Mouse (Mus musculus) hindbrain, embryonic 11.5 days (tissue): Measurements from ENCODE around the gene Aak1. TPM values are rescaled to one million over a fixed set of nuclear protein-coding genes. Genes with fewer than 3 reads are reported as not detected.

ENCODE experiments used
- ATAC-seq: fragments of 200-750 bp; cut with Nextera tagmentation; 2 replicates; pipeline ENCODE4 v1.8.0; 2017; ENCODE audit warnings: mild to moderate bottlenecking, moderate TSS enrichment, moderate library complexity; ENCODE audit not compliant: low FRiP score
- DNase-seq: peaks from one replicate; pipeline ENCODE4 v3.0.0-alpha.2; 2015; ENCODE audit warnings: low spot score
- H3K27ac ChIP-seq: fragments of 300-500 bp; sonication (generic); 2 replicates; pipeline ENCODE4 v1.5.1; 2014; ENCODE audit warnings: mild to moderate bottlenecking, low read depth, low read length
- H3K27me3 ChIP-seq: fragments of 300-500 bp; sonication (generic); 2 replicates; pipeline ENCODE4 v1.6.1; 2014; ENCODE audit warnings: mild to moderate bottlenecking, low read length, moderate library complexity, mixed read lengths; ENCODE audit not compliant: control insufficient read depth, insufficient read depth
- H3K36me3 ChIP-seq: fragments of 300-500 bp; sonication (generic); 2 replicates; pipeline ENCODE4 v1.6.1; 2014; ENCODE audit warnings: mild to moderate bottlenecking, low read length, moderate library complexity, mixed read lengths; ENCODE audit not compliant: control insufficient read depth, insufficient read depth
- H3K4me1 ChIP-seq: fragments of 300-500 bp; sonication (generic); replicated peaks from 2 replicates; pipeline ENCODE4 v1.6.1; 2014; ENCODE audit warnings: low read length, mixed read lengths; ENCODE audit not compliant: control insufficient read depth, insufficient read depth
- H3K4me2 ChIP-seq: fragments of 300-500 bp; sonication (generic); replicated peaks from 2 replicates; pipeline ENCODE4 v1.6.1; 2014; ENCODE audit warnings: mild to moderate bottlenecking, low read depth, low read length
- H3K4me3 ChIP-seq: fragments of 300-500 bp; sonication (generic); 2 replicates; pipeline ENCODE4 v1.5.1; 2014; ENCODE audit warnings: low read depth, low read length
- H3K9ac ChIP-seq: fragments of 300-500 bp; sonication (generic); 2 replicates; pipeline ENCODE4 v1.6.1; 2014; ENCODE audit warnings: low read depth, low read length
- H3K9me3 ChIP-seq: fragments of 300-500 bp; sonication (generic); 2 replicates; pipeline ENCODE4 v1.6.1; 2016; ENCODE audit warnings: low read length; ENCODE audit not compliant: control insufficient read depth
- WGBS: fragments of 180-500 bp; shearing (Covaris S2); extraction: QIAGEN DNeasy Blood & Tissue Kit; methylation state at CpG from one replicate; pipeline ENCODE4 v1.1.7; 2014; 5-methylcytosine and 5-hydroxymethylcytosine counted together
- polyA plus RNA-seq: library from polyadenylated mRNA; unstranded; fragments of >200 nt; fragmentation: Nextera tagmentation; extraction: Ambion mirVana; gene quantifications from 2 replicates; pipeline ENCODE4 v1.2.1, GENCODE M21; 2014

Gene Aak1
- polyA plus RNA-seq, 1 experiment from 2014 or later = 33.0 TPM

GRCm38 (mm10) chr6:86996629-86997307, 147.5 kb downstream of the Aak1 start:
- 85% methylated on average over 5 of the region's 5 CpGs for WGBS

GRCm38 (mm10) chr6:86997360-86997759, 148.0 kb downstream of the Aak1 start:
- Histone ChIP-seq H3K4me1 (no peaks in the 10 kb centered on the region), H3K4me3 (no peak overlapping the region), H3K36me3 (no peaks in the 10 kb centered on the region), H3K27me3 (no peaks in the 10 kb centered on the region), H3K9me3 (no peaks in the 10 kb centered on the region), H3K4me2 (no peak overlapping the region), H3K27ac (no peak overlapping the region), H3K9ac (no peak overlapping the region)
- ATAC-seq = no peak
- WGBS = 91% methylated on average over 6 of the region's 6 CpGs
- no peak for DNase-seq

More at GRCm38 (mm10) chr6:86996629-86997307, 147.5 kb downstream of the Aak1 start:
- H3K27ac ChIP-seq = no peak overlapping the region
- no peak overlapping the region for H3K9ac ChIP-seq
- ATAC-seq (no peak), DNase-seq (no peak)
- H3K4me2 ChIP-seq = no peak overlapping the region
- H3K36me3 ChIP-seq = no peaks in the 10 kb centered on the region
- H3K9me3 ChIP-seq = no peaks in the 10 kb centered on the region
- no peaks in the 10 kb centered on the region for H3K27me3 ChIP-seq
- no peaks in the 10 kb centered on the region for H3K4me1 ChIP-seq
- H3K4me3 ChIP-seq = no peak overlapping the region

GRCm38 (mm10) chr6:87001995-87002394, 152.7 kb downstream of the Aak1 start:
- Histone ChIP-seq H3K9me3 (no peaks in the 10 kb centered on the region), H3K4me2 (no peak overlapping the region), H3K9ac (no peak overlapping the region), H3K4me3 (no peak overlapping the region), H3K4me1 (no peaks in the 10 kb centered on the region), H3K27me3 (no peaks in the 10 kb centered on the region), H3K36me3 (no peaks in the 10 kb centered on the region), H3K27ac (no peak overlapping the region)
- 93% methylated on average over 6 of the region's 6 CpGs for WGBS
- ATAC-seq = no peak
- DNase-seq = no peak

- Histone ChIP-seq H3K4me2 (no peak overlapping the region), H3K27ac (no peak overlapping the region), H3K9ac (no peak overlapping the region), H3K36me3 (no peaks in the 10 kb centered on the region), H3K27me3 (no peaks in the 10 kb centered on the region), H3K9me3 (no peaks in the 10 kb centered on the region), H3K4me3 (no peak overlapping the region), H3K4me1 (no peaks in the 10 kb centered on the region)
- ATAC-seq (no peak), DNase-seq (peak; percentile 89)
- WGBS = 51% methylated on average over 8 of the region's 8 CpGs
These were observed 153.3 kb downstream of the Aak1 start for GRCm38 (mm10) chr6:87002521-87003055.

- Histone ChIP-seq H3K4me3 (no peak overlapping the region), H3K4me1 (no peaks in the 10 kb centered on the region), H3K27ac (no peak overlapping the region), H3K36me3 (no peaks in the 10 kb centered on the region), H3K27me3 (no peaks in the 10 kb centered on the region), H3K9me3 (no peaks in the 10 kb centered on the region), H3K9ac (no peak overlapping the region), H3K4me2 (no peak overlapping the region)
- no peak for DNase-seq
- 79% methylated on average over 2 of the region's 2 CpGs for WGBS
- no peak for ATAC-seq
These were observed 154.8 kb downstream of the Aak1 start for GRCm38 (mm10) chr6:87004099-87004498.

GRCm38 (mm10) chr6:87005577-87005976, 156.3 kb downstream of the Aak1 start:
- H3K9me3 ChIP-seq = no peaks in the 10 kb centered on the region
- H3K4me2 ChIP-seq = no peak overlapping the region
- no peak overlapping the region for H3K27ac ChIP-seq
- H3K4me1 ChIP-seq = no peaks in the 10 kb centered on the region
- no peaks in the 10 kb centered on the region for H3K36me3 ChIP-seq
- no peak overlapping the region for H3K9ac ChIP-seq
- ATAC-seq (no peak), DNase-seq (no peak)
- H3K27me3 ChIP-seq = no peaks in the 10 kb centered on the region
- H3K4me3 ChIP-seq = no peak overlapping the region

- H3K27me3 ChIP-seq = no peaks in the 10 kb centered on the region
- peak within 1 kb of the TSS; percentile 85 for H3K9ac ChIP-seq
- no peaks in the 10 kb centered on the region for H3K9me3 ChIP-seq
- peak within 1 kb of the TSS; percentile 59 for H3K4me3 ChIP-seq
- 82% methylated on average over 6 of the region's 6 CpGs for WGBS
- ATAC-seq (no peak), DNase-seq (no peak)
- H3K4me2 ChIP-seq = peak within 1 kb of the TSS; percentile 52
- 0 out of 2 replicates have a peak within 1 kb of the TSS, but pooled peaks have one; percentile 17 for H3K27ac ChIP-seq
- H3K36me3 ChIP-seq = no peaks in the 10 kb centered on the region
- H3K4me1 ChIP-seq = no peaks in the 10 kb centered on the region
These were observed 159.6 kb downstream of the Aak1 start, which contains the start of gene Nfu1 for GRCm38 (mm10) chr6:87008887-87009286. Nfu1 (plus strand) TSS chr6:87009236.

GRCm38 (mm10) chr6:87009692-87010328, 160.5 kb downstream of the Aak1 start:
- Histone ChIP-seq H3K4me3 (peak overlapping the region; percentile 59), H3K9me3 (no peaks in the 10 kb centered on the region), H3K36me3 (no peaks in the 10 kb centered on the region), H3K9ac (peak overlapping the region; percentile 85), H3K4me2 (peak overlapping the region; percentile 52), H3K27me3 (no peaks in the 10 kb centered on the region), H3K4me1 (no peaks in the 10 kb centered on the region), H3K27ac (0 out of 2 replicates have a peak overlapping the region, but pooled peaks have one; percentile 17)
- under 1% methylated on average over 35 of the region's 36 CpGs for WGBS
- DNase-seq (peak; percentile 93), ATAC-seq (peak; percentile 95)
